Mouse (Mus musculus): ENCODE data around the gene Dus2. TPM values are rescaled to one million over a fixed set of nuclear protein-coding genes. Genes with fewer than 3 reads are reported as not detected.

The Dus2 gene
- polyA plus RNA-seq, 1 experiment from 2014 or later, result 17.6 TPM

DNA sequence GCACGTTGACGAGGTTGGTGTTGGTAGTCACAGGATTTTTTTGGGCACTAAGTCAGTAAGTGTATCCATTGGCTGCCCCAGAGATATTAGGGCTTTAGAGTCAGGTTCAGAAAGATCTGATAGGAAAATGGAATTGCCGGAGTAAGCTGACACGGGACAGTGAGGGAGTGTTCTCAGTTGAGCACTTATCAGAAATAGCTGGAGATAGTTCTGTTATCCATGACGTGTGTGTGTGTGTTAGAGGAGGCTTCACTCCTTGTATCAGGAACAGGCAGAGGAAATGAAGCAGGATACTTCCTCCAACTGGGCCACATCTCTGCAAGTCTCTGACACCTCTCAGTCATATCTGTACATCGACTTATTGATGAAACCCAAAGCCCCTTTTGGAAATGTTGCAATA lies 25.1 kb downstream of the Dus2 start:
- no peaks in the 10 kb centered on the region for H3K4me1 ChIP-seq
- WGBS, result 88% methylated on average over 6 of the region's 6 CpGs
- H3K4me3 ChIP-seq (replicated peaks), result no peak overlapping the region
- no peaks in the 10 kb centered on the region for H3K27me3 ChIP-seq (replicated peaks)
- H3K9me3 ChIP-seq, result no peaks in the 10 kb centered on the region
- no peak for ATAC-seq (ENCODE audit: insufficient read depth, low FRiP score, low read depth)
- no peak overlapping the region for H3K4me2 ChIP-seq
- H3K36me3 ChIP-seq, result 0 out of 2 replicates have a peak, but pooled peaks cover 6% of the 10 kb centered on the region
- H3K27ac ChIP-seq, result no peak overlapping the region
- no peak overlapping the region for H3K9ac ChIP-seq

DNA sequence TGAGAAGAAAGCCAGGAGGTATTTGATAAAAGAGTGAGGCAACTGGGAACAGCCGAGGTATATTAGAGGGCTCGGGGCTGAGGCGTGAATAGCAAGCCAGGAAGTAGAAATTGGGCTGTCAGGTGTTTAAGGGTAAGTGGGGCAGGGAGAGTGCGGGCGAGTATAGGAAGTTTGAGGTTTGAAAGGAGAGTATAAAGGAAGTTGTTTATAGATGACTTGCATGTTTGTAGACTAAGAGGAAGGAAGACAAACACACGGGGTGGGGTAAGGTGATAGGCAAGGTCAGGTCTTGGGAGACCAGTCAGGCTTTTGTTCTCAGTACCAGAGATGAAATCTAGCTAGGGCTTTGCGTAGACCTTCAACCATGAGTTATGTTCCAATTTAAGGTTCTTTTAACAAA lies 26.0 kb downstream of the Dus2 start:
- H3K27me3 ChIP-seq (replicated peaks), result no peaks in the 10 kb centered on the region
- H3K4me1 ChIP-seq, result no peaks in the 10 kb centered on the region
- no peak overlapping the region for H3K27ac ChIP-seq
- 85% methylated on average over 7 of the region's 7 CpGs for WGBS
- H3K9me3 ChIP-seq, result no peaks in the 10 kb centered on the region
- ATAC-seq (ENCODE audit: insufficient read depth, low FRiP score, low read depth), result no peak
- H3K4me2 ChIP-seq, result no peak overlapping the region
- H3K36me3 ChIP-seq, result 0 out of 2 replicates have a peak, but pooled peaks cover 6% of the 10 kb centered on the region
- no peak overlapping the region for H3K9ac ChIP-seq
- no peak overlapping the region for H3K4me3 ChIP-seq (replicated peaks)

DNA sequence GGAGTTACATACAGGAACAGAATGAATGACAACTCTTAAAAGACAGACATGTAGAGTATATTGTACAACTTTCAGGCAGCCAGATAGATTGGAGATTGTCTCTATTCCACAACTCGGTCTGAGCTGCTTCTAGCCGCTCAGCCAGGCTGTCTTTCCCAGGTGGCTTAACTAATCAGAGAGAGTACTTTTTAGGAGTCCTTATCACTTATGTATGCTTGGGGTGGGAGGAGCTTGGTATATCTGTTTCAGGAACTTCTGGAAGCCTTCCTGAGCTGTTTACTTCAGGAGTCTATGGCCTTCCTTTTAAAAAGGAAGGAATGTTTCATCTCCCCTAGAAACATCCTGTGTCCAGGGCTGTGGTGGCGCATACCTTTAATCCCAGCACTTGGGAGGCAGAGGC lies 26.9 kb downstream of the Dus2 start:
- no peak for ATAC-seq (ENCODE audit: insufficient read depth, low FRiP score, low read depth)
- WGBS, result 83% methylated on average over 3 of the region's 3 CpGs

DNA sequence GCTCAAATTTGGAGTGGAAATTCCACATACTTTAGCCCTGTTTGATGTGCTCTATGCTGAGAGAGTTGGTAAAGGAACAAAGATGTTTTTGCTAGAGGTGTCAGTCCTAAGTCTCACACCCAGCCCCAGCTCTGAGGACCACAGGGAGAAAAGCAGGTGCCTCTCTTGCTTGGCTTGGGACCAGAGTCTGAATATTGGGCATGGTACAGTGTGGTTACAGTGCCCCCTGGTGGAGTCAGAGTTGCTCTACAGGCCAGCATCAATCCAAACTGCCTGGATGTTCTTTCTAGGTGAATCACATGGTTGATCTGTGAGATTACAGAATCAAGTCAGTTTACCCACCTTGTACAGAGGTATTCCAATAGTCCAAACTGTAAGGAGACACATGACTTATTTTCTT lies 31.3 kb downstream of the Dus2 start:
- ATAC-seq (ENCODE audit: insufficient read depth, low FRiP score, low read depth), result no peak
- H3K27ac ChIP-seq, result no peak overlapping the region

More for the DNA sequence above, 26.9 kb downstream of the Dus2 start:
- no peaks in the 10 kb centered on the region for H3K9me3 ChIP-seq
- H3K4me2 ChIP-seq, result no peak overlapping the region
- H3K9ac ChIP-seq, result no peak overlapping the region
- 0 out of 2 replicates have a peak, but pooled peaks cover 6% of the 10 kb centered on the region for H3K36me3 ChIP-seq
- H3K27me3 ChIP-seq (replicated peaks), result no peaks in the 10 kb centered on the region
- no peak overlapping the region for H3K4me3 ChIP-seq (replicated peaks)
- no peak overlapping the region for H3K27ac ChIP-seq
- no peaks in the 10 kb centered on the region for H3K4me1 ChIP-seq

DNA sequence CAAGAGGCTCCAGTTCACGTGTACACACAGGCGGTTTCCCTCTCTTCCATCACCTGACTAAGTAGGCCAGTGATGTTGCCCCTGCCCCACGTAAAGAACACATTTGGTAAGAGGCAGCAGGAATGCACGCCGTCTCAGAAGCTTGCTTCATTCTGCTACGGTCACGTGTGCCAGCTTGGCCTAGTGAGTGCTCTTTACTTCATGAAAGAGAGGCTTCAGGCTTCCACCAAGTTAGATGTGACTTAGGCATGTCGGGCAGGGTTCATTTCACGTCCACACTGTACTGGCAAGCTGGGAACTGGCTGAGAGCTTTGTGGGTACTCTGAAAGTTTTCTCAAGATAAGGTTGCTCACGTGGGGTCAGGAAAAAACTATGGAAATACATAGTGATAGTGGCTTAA lies 47.6 kb downstream of the Dus2 start:
- 87% methylated on average over 10 of the region's 10 CpGs for WGBS
- H3K36me3 ChIP-seq, result 0 out of 2 replicates have a peak, but pooled peaks cover 11% of the 10 kb centered on the region
- no peak for ATAC-seq (ENCODE audit: insufficient read depth, low FRiP score, low read depth)

More for the DNA sequence above, 31.3 kb downstream of the Dus2 start:
- Histone ChIP-seq H3K4me3 (replicated peaks) (no peak overlapping the region), H3K9me3 (no peaks in the 10 kb centered on the region), H3K27me3 (replicated peaks) (no peaks in the 10 kb centered on the region), H3K4me2 (no peak overlapping the region), H3K36me3 (peaks cover 9% of the 10 kb centered on the region; the same call in 1 of the 2 replicates), H3K4me1 (no peaks in the 10 kb centered on the region), H3K9ac (no peak overlapping the region)

DNA sequence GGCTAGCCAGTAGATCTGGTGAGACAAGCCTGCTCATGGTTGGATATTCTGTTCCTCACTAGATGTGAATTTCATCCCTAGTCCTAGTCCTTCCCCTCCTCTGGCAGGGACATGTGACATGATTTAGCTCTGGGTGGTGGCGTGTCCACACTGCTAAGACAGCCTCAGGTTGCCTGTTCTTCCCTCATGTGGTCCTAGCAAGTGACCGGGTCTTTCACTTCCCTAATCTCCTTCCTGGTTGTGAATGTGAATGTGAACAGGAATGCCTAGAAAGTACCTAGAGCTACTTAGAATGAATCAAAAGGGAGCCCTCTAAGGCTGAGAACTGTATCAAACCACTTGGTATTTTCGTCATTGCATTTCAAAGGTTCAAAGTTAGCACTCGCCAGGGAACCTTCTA lies 48.5 kb downstream of the Dus2 start:
- H3K27me3 ChIP-seq (replicated peaks), result no peaks in the 10 kb centered on the region
- WGBS, result 80% methylated on average over 4 of the region's 4 CpGs
- no peaks in the 10 kb centered on the region for H3K9me3 ChIP-seq
- no peak overlapping the region for H3K4me2 ChIP-seq
- H3K27ac ChIP-seq, result no peak overlapping the region
- ATAC-seq (ENCODE audit: insufficient read depth, low FRiP score, low read depth), result no peak
- no peaks in the 10 kb centered on the region for H3K4me1 ChIP-seq
- H3K4me3 ChIP-seq (replicated peaks), result no peak overlapping the region
- H3K36me3 ChIP-seq, result 0 out of 2 replicates have a peak, but pooled peaks cover 11% of the 10 kb centered on the region
- H3K9ac ChIP-seq, result no peak overlapping the region

More for the DNA sequence above, 47.6 kb downstream of the Dus2 start:
- no peak overlapping the region for H3K27ac ChIP-seq
- H3K4me2 ChIP-seq, result no peak overlapping the region
- no peaks in the 10 kb centered on the region for H3K9me3 ChIP-seq
- no peaks in the 10 kb centered on the region for H3K4me1 ChIP-seq
- no peak overlapping the region for H3K9ac ChIP-seq
- H3K27me3 ChIP-seq (replicated peaks), result no peaks in the 10 kb centered on the region
- no peak overlapping the region for H3K4me3 ChIP-seq (replicated peaks)

DNA sequence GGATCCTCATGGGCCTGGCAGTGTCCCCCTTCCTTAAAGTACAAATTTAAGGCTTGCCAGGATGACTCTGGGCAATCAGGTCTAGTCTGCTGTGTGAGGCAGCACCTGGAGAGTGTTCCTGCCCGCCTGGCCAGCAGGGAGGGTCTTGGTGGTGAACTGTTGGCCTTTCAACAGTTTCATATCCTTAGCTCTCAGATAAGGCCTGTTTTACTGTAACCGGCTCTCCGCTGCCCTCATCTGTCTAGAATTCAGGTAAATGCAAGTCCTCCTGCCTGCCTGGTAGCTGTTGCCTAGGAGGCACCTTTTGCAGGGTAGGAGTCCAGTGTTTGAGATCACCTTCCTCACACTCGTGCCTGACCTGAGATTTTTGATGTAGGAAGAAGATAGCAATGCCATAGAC lies 49.1 kb downstream of the Dus2 start:
- no peaks in the 10 kb centered on the region for H3K9me3 ChIP-seq
- no peak overlapping the region for H3K9ac ChIP-seq
- WGBS, result 53% methylated on average over 4 of the region's 4 CpGs
- H3K36me3 ChIP-seq, result 0 out of 2 replicates have a peak, but pooled peaks cover 11% of the 10 kb centered on the region
- H3K27me3 ChIP-seq (replicated peaks), result no peaks in the 10 kb centered on the region
- H3K4me2 ChIP-seq, result no peak overlapping the region
- no peaks in the 10 kb centered on the region for H3K4me1 ChIP-seq
- H3K27ac ChIP-seq, result no peak overlapping the region
- no peak overlapping the region for H3K4me3 ChIP-seq (replicated peaks)
- no peak for ATAC-seq (ENCODE audit: insufficient read depth, low FRiP score, low read depth)

DNA sequence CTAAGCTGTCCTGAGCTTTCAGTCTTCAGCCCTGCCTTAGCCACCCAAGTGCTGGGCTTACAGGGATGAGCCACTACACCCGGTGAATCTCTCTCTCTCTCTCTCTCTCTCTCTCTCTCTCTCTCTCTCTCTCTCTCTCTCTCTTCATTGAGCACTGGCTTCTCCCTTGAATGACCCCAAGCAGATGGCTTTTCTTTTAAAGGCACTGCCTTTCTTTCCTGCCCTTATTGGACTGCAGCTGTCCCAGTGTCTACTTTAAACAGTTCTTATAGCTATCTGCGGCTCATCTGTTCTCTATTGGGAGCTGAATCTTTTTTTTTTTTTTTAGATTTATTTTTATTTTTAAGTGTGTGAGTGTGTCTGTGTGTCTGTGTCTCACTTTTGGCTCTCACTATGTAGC lies 51.9 kb downstream of the Dus2 start:
- Histone ChIP-seq H3K27ac (no peak overlapping the region), H3K27me3 (replicated peaks) (no peaks in the 10 kb centered on the region), H3K9me3 (no peaks in the 10 kb centered on the region), H3K4me2 (no peak overlapping the region), H3K9ac (no peak overlapping the region), H3K36me3 (0 out of 2 replicates have a peak, but pooled peaks cover 3% of the 10 kb centered on the region), H3K4me1 (no peaks in the 10 kb centered on the region), H3K4me3 (replicated peaks) (no peak overlapping the region)
- WGBS, result 64% methylated on average over 2 of the region's 2 CpGs
- no peak for ATAC-seq (ENCODE audit: insufficient read depth, low FRiP score, low read depth)

DNA sequence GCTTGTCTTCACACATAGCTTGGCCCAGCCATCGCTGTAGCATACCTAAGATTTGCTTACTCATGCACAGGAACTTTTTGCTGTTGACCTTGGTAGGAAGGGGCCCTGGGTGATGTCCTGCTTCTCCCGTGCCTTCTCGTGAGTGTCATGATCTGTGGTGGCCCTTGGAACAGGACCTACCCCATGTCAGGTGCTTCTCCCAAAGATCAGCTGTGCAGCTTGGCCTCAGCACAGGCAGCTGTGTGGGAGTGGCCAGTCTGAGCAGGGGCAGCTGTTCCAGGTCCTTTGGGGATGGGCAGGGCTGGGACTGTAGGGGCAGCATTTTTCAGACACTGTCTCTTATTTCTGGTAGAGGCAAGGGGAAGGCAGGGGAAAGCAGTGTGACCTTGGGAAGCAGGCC lies 53.0 kb downstream of the Dus2 start:
- Histone ChIP-seq H3K36me3 (0 out of 2 replicates have a peak, but pooled peaks cover 3% of the 10 kb centered on the region), H3K27me3 (replicated peaks) (no peaks in the 10 kb centered on the region), H3K4me2 (no peak overlapping the region), H3K27ac (no peak overlapping the region), H3K4me1 (no peaks in the 10 kb centered on the region), H3K9ac (no peak overlapping the region), H3K4me3 (replicated peaks) (no peak overlapping the region), H3K9me3 (no peaks in the 10 kb centered on the region)
- ATAC-seq (ENCODE audit: insufficient read depth, low FRiP score, low read depth), result no peak
- WGBS, result 62% methylated on average over 3 of the region's 3 CpGs

DNA sequence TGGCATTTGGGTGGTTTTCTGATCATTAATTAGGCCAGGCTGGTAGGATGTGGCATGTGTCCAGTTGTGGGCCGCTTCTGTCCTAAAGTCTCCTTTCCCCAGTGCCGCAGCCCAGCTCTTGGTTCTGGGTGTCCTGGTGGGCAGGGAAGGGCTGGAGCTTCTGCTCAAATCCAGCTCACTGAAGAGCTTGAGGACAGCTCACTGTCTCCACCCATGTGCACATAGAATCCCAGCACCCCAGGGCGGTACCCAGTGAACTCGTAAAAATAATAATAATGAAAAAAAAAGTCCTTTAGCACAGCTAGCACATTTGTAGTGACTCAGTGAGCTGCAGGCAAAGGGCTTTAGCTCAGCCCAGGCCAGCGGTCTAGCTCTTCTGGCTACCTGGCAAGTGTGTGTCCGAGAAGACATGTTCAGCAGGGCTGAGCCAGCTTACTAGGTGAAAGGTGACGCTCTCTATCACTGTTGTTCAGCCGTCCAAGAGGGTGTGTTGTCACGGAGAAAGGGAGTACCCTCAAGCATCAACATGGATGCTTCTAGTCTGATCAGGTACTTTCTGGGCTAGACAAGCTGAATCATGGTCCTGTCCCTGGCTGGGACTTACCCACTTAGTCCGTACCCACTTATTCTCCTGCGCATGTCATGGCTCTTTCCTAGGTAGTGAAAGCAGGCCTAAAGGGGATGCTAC lies 55.9 kb downstream of the Dus2 start:
- Histone ChIP-seq H3K27ac (no peak overlapping the region), H3K4me2 (no peak overlapping the region), H3K36me3 (0 out of 2 replicates have a peak, but pooled peaks cover 12% of the 10 kb centered on the region), H3K9me3 (no peaks in the 10 kb centered on the region), H3K4me3 (replicated peaks) (no peak overlapping the region), H3K9ac (no peak overlapping the region), H3K4me1 (no peaks in the 10 kb centered on the region), H3K27me3 (replicated peaks) (no peaks in the 10 kb centered on the region)
- WGBS, result 90% methylated on average over 11 of the region's 11 CpGs
- ATAC-seq (ENCODE audit: insufficient read depth, low FRiP score, low read depth), result no peak; the same call in 1 of the 2 replicates

DNA sequence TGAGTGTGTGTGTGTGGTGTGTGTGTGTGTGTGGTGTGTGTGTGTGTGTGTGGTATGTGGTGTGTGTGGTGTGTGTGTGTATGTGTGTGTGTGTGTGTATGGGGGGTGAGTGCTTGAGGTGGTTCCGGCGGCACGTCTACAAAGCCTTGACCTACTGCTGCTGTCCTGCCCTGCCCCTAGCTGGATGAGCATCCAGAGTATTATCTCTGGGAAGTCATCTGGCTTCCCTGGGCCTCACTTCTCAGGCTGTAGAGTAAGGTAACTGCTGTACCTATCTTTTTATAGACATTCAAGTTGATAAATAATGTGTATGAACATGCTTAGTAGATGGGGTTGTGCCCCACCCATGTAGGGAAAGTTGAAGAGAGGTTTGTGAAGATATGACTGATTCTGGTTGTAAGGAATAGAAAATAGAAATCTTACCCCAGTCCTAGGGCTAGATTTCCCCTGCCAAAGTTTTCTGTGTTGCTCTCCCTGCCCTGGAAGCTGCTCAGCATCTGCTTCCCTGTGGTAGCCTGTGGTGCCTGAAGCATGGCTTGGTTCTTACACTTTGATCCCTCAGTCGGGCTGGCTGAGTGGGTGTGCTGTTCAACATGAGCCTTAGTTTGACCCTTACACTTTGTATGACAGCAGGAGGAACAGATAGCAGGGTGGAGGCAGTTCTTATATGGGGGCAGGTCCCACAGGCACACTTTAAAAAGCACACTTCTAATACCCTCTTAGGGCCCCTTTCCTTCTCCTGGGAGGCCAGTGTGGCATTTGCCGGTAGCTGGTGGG lies 56.9 kb downstream of the Dus2 start:
- 88% methylated on average over 5 of the region's 5 CpGs for WGBS
- Histone ChIP-seq H3K9ac (no peak overlapping the region), H3K36me3 (0 out of 2 replicates have a peak, but pooled peaks cover 12% of the 10 kb centered on the region), H3K27me3 (replicated peaks) (no peaks in the 10 kb centered on the region), H3K4me3 (replicated peaks) (no peak overlapping the region), H3K27ac (no peak overlapping the region), H3K4me2 (no peak overlapping the region), H3K4me1 (no peaks in the 10 kb centered on the region), H3K9me3 (no peaks in the 10 kb centered on the region)
- ATAC-seq (ENCODE audit: insufficient read depth, low FRiP score, low read depth), result no peak

DNA sequence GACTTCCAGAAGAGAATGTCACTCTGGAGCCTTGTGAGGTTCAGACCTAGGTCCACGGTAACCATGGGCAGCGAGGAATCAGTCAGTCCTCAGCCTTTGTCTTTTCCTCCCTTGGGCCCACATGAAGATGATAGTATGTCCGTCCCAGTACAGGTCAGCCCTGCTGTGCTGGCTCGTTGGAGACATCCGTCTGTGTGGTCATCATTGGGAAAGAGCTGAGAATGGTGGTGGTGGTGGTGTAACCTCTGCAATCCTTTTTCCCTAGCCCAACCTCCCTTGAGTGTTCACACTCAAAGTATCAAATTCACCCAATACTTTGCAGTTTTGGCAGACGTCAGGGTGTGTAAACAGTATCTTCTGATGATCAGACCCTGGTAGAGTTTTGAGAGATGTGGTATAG lies 58.7 kb downstream of the Dus2 start:
- H3K4me3 ChIP-seq (replicated peaks), result no peak overlapping the region
- H3K4me1 ChIP-seq, result 0 out of 2 replicates have a peak, but pooled peaks cover 4% of the 10 kb centered on the region
- no peak overlapping the region for H3K9ac ChIP-seq
- H3K4me2 ChIP-seq, result no peak overlapping the region
- no peak for ATAC-seq (ENCODE audit: insufficient read depth, low FRiP score, low read depth)
- no peaks in the 10 kb centered on the region for H3K27me3 ChIP-seq (replicated peaks)
- H3K27ac ChIP-seq, result no peak overlapping the region
- WGBS, result 80% methylated on average over 6 of the region's 6 CpGs
- H3K36me3 ChIP-seq, result 0 out of 2 replicates have a peak, but pooled peaks cover 12% of the 10 kb centered on the region
- H3K9me3 ChIP-seq, result no peaks in the 10 kb centered on the region
